Mouse (Mus musculus) MEL (cell line): Measurements from ENCODE around the gene Rora.

Experiments used
- BHLHE40 ChIP-seq: IDR thresholded peaks from 2 replicates; pipeline ENCODE4 v1.6.1; 2012; ENCODE audit warnings: low read depth, mild to moderate bottlenecking, inconsistent platforms, low read length, improper control_type of control experiment, borderline replicate concordance
- CHD2 ChIP-seq: IDR thresholded peaks from 2 replicates; pipeline ENCODE4 v1.6.1; 2011; ENCODE audit warnings: low read length, improper control_type of control experiment
- CTCF ChIP-seq, 3 experiments: IDR thresholded peaks in 2 of 3; conservative IDR thresholded peaks in 1 of 3; 2 replicates each; pipeline ENCODE4 v1.5.1; 2011 to 2012; ENCODE audit warnings: low read length in 3 of 3, low read depth in 2 of 3, mild to moderate bottlenecking in 2 of 3, improper control_type of control experiment in 1 of 3, inconsistent platforms in 1 of 3, mixed read lengths in 1 of 3, moderate library complexity in 1 of 3; ENCODE audit not compliant: control insufficient read depth in 1 of 3, insufficient read depth in 1 of 3, poor library complexity in 1 of 3, severe bottlenecking in 1 of 3
- GATA1 ChIP-seq: IDR thresholded peaks from 2 replicates; pipeline ENCODE4 v1.6.1; 2011; ENCODE audit warnings: low read depth, low read length, improper control_type of control experiment
- HCFC1 ChIP-seq: IDR thresholded peaks from 2 replicates; pipeline ENCODE4 v1.6.1; 2012; ENCODE audit warnings: low read depth, mild to moderate bottlenecking, inconsistent platforms, low read length, improper control_type of control experiment, moderate library complexity
- POLR2A ChIP-seq, 2 experiments: IDR thresholded peaks; 2 replicates each; pipeline ENCODE4 v1.6.1; 2011 to 2012; ENCODE audit warnings: low read length in 2 of 2, mild to moderate bottlenecking in 2 of 2, control low read depth in 1 of 2, improper control_type of control experiment in 1 of 2, low read depth in 1 of 2, moderate library complexity in 1 of 2; ENCODE audit not compliant: control insufficient read depth in 1 of 2, insufficient read depth in 1 of 2, poor library complexity in 1 of 2
- TAL1 ChIP-seq: IDR thresholded peaks from 2 replicates; pipeline ENCODE4 v1.6.1; 2012; ENCODE audit warnings: mild to moderate bottlenecking, inconsistent platforms, low read length, moderate library complexity, mixed read lengths
- ZNF384 ChIP-seq: IDR thresholded peaks from 2 replicates; pipeline ENCODE4 v1.6.1; 2012; ENCODE audit warnings: low read depth, mild to moderate bottlenecking, inconsistent platforms, low read length, improper control_type of control experiment

GRCm38 (mm10) chr9:69397432-69397759, 743.8 kb downstream of the Rora start:
- TF ChIP-seq ZNF384, result no peak
- no peak for TF ChIP-seq GATA1
- TF ChIP-seq POLR2A (IDR thresholded peaks at IDR 0.05; ENCODE audit: control insufficient read depth in 1 of 2, insufficient read depth in 1 of 2, low read depth in 1 of 2, low read length in 2 of 2, poor library complexity in 1 of 2), result no peak
- TF ChIP-seq CTCF (IDR thresholded peaks at IDR 0.05 in 2 of 3, conservative IDR thresholded peaks at IDR 0.05 in 1 of 3; ENCODE audit: control insufficient read depth in 1 of 3, insufficient read depth in 1 of 3, low read depth in 2 of 3, low read length in 3 of 3, poor library complexity in 1 of 3, severe bottlenecking in 1 of 3), result no peak
- no peak for TF ChIP-seq BHLHE40
- no peak for TF ChIP-seq CHD2
- TF ChIP-seq TAL1, result no peak
- TF ChIP-seq HCFC1, result no peak
